Mouse (Mus musculus) spleen, adult 18-20 months (tissue): Measurements from ENCODE around the gene Sema4c.

Source experiments
- DNase-seq, 2 experiments: peaks; one replicate each; pipeline ENCODE4 v3.0.0; 2022; ENCODE audit warnings: mixed read lengths in 2 of 2

The Sema4c gene

DNA sequence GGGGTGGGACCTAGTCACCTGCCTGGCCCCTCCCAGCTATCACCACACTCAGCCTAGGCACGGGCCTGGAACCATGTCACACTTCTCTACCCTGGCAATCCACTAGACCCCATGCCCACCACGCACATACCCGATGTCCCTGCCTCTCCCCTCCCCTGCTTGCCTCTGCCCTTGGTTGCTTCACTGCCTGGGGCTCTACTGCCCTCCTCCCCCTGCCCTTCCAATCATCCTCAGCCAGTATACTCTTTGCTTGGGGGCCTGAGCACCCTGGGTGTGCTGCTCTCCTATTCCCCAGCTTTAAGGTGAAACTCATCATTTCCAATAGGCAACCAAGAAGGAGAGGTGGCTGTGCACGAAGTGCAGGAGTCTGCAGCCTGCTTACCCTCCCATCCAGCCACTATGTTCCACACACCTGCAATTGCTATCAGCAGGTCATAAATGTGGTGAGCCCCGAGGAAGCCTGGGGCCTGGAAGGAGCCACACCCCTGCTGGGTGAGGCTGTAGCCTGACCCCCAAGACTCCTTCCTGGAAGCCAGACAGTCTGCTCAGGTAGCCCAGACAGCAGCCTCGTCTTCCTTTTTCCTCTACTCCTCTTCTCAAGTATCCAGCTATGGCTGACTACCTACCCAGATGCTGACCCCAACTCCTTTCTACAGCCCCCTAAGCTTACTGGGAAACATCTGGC lies 19.0 kb upstream of the Sema4c start:
- DNase-seq = no peak

DNA sequence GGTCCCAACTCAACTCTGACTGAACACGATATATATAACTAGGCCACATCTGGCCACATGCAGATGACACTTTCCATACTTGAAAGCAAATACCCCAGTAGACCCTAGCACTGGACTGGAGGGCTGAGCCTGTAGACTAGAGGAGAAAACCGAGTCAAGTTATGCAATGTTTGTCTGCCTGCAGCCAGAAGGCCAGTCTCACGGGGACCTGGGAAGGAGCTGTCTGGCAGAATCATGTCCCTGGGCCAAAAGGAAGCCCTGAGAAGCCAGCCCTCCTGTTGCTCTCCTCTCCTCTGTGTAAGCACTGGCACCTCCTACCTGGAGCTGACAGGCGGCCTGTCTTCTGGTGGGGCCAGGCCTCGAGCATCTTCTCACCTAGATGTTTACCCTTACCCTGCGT lies 17.2 kb upstream of the Sema4c start:
- DNase-seq = no peak

DNA sequence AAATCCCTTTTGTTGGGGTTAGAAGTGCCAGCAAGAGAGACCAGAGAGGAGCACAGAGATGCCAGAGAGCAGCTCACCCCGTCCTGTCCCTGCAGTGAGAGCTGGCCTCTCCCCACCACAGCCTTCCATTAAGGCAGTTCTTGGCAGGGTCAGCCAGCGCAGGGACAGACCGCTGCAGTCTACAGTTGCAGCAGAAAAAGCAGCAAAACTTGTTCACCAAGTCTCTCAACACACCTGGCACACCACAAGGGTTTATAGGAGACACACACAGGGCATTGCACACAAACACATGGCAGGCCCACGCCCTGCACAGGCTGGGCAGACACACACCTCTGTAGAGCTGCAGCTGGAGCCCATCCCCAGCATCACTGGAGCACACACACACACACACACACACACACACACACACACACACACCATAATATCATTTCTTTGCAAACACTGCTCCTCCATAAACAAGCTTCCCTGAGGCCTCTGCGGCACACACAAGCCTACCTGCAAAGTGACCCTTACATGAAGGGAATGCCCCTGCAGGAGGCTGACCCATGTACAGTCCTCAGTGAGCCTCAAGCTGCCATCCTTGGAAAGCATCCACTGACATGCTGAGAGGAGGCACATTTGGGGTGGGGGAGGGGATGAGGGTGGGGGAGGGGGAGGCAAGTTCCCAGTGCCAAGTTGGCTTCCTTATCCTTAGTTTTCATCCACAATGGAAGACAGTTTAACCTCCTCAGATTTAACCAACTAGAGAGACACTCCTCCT lies 16.2 kb upstream of the Sema4c start:
- DNase-seq = no peak

DNA sequence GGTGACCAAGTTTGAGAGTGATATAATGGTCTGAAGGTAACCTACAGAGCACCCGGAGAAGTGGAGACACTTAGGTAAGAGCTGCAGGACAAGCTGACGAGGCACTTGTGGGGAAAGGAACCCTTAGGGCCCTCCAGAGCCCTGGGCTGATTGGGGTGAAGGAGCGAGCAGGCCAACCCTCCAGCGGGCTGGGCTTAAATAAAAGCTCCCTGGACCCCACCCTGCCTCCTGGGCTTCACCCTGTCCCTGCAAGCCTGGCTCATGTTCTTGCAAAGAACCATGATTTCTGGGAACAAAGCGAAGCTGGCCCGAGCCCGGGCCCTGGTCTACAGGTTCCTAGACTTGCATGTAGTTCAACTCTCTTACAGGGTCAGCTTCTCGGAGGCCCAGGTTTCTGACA lies 15.4 kb upstream of the Sema4c start:
- DNase-seq = no peak

- no peak for DNase-seq
Observed at GRCm38 (mm10) chr1:36572709-36573108, 14.6 kb upstream of the Sema4c start.

DNA sequence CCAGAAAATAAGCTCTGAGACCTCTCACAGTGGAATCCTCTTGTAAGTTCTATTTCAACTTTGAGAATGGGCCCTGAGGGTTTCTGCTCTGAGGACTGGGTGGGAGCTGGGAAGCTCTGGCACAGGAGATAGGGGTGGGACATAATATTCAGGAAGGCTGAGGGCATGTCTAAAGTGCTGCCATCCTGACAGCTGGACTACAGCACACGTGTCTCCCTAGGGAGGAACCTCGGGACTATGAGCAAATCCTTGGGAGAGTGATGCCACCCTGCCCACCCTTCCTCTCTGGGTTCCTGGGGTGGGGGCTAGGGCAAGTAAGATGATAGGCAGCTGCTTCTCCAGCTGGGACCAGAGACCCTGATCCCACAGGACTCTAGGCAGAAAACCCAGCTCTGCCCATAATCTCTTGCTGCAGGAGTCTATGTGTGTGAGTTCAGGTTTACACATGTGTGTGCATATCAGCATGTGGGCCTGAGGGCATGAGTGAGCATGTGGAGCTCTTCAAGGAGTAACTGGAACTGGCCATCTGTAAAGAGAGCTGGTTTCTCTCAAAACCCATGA lies 14.1 kb upstream of the Sema4c start:
- no peak for DNase-seq

GRCm38 (mm10) chr1:36571627-36572026 lies 13.5 kb upstream of the Sema4c start:
- no peak for DNase-seq

DNA sequence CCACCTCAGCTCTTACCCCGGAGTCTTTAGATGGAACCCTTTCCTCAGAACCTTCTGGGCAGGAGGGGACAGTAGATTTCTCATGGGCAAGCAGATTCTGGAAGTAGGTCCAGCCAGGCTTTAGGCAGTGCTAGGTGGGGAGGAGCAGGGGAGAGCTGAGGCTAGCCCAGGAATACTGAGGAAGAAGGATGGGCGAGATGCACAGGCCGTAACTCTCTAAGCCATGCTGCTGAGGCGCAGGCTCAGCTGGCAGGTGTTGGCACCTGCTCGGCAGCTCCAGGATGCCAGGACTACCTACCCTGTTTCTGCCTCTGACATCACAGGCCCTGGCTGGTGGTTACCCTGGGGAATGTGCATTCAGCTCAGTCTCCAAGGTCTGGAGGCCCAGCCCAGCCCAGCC lies 12.2 kb upstream of the Sema4c start:
- DNase-seq = no peak

DNA sequence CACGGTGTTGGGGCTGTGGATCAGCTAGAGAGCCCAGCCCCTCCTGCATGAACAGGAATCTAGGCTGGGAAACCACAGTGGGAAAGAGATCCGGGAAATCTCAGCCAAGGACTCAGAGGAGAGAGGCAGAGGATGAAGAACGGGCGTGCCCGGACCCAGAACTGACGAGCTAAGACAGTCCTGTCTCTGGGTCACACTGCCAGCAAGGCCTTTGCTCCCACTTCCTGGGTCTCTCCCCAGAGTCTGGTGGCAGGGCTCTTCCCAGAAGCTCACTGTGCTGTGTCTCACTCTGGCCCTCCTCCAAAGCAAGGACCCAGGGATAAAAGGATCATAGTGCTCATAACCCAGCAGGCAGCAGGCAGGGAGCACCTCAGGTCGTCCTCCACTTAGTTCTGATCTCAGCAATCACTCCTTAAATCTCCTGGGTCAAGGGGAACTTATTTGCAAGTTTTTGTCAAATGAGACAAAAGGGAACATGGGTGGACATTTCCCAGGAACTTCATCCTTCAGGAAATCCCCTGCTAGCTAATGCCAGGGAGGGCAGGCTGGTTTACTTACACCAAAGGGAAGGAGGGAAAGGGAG lies 11.6 kb upstream of the Sema4c start:
- no peak for DNase-seq

DNA sequence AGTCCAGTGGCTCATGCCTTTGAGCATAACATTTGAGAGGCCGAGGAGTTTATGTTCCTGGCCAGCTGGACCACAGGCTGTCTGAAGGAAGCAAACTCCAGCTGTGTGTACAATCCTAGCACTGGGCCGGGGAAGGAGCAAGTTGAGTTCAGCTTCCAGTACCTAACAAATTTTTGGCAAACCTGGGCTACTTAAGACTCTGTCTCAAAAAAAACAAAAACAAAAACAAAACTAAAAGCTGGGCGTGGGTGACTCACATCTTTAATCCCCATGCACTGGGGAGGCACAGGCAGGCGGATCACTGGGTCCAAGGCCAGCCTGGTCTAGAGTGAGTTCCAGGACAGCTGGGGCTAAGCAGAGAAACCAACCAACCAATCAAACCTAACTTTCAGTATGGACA lies 10.6 kb upstream of the Sema4c start:
- no peak for DNase-seq

- no peak for DNase-seq
Observed at GRCm38 (mm10) chr1:36567818-36568603, 9.9 kb upstream of the Sema4c start.

- no peak for DNase-seq
Observed at GRCm38 (mm10) chr1:36566425-36566824, 8.3 kb upstream of the Sema4c start.

- no peak for DNase-seq
Observed at GRCm38 (mm10) chr1:36564101-36564500, 6.0 kb upstream of the Sema4c start.

GRCm38 (mm10) chr1:36563632-36564031 lies 5.5 kb upstream of the Sema4c start:
- DNase-seq = no peak

DNA sequence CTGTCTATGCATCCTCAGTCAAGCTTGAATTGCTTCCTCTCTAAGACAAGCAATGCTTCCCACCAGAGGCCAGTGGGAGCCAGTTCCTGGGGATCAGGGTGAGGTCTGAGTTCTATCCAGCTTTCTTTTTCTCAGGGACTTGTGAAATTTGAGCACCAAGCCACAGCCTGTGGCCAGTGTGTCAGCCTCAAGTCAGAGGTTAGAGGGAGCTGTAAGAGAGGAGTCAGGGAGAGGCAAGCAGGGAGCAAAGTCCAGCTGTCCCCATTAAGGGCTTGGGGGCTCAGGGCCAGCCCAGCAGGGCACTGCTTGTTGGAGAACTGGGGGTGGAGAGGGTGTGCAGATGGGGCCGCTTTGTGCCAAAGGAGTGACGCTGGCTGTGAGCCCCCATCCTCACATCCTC lies 5.0 kb upstream of the Sema4c start:
- DNase-seq = no peak

DNA sequence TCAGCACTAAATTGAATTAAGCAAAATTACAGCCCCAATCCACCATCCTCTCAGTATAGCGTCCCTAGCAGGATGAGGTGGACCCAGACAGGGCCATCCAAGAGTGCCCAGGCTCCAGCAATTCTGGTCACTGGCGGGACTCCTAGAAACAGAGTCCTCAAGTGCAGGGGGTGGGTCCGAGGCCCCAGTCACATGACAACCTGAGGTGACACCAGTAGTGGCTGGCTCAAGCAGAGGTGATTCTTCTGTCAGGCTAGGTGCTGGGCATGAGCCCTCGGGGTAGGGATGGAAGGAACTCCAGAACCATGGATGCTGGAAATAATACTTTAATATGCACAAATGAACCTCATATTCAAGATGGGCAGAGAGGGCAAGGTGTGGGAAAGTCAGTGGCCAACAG lies 4.2 kb upstream of the Sema4c start:
- DNase-seq = no peak

DNA sequence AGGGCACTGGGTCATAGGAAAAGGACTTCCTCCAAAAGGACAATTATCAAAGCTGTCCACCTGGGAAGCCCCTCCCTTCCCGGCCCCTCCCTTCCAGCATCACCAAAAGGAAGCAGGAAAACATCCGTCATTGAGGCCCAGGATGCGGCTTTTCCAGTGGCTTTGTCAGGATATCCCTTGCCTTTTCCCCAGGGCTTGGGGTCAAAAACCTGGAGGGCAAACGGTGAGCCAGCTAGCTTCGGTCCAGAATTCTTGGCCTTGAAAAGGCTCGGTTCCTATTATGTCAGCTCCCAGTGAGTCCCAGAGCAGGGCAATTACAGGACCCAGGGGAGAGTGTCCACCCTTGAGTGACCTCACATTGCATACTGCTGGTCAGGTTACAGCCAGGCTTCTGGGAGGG lies 2.8 kb upstream of the Sema4c start:
- no peak for DNase-seq

DNA sequence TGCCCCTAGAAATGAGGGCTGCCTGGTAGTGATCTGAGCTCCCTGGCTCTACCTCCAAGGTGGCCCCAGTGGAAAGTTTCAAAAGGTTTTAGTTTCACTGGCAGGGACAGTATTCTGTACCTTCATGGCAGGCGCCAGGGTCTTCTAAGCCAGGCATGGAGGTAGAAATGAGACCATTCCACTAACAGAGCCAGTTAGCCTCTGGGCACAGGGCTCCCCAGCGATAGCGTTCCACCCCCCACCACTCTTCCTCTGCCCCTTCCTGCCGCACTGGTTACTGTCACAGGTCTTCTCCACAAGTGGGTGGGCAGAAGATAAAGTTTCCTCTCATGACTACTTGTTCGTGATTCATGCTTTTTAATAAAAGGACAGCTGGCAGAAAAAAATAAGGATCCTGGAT lies 1.7 kb upstream of the Sema4c start:
- DNase-seq = no peak

DNA sequence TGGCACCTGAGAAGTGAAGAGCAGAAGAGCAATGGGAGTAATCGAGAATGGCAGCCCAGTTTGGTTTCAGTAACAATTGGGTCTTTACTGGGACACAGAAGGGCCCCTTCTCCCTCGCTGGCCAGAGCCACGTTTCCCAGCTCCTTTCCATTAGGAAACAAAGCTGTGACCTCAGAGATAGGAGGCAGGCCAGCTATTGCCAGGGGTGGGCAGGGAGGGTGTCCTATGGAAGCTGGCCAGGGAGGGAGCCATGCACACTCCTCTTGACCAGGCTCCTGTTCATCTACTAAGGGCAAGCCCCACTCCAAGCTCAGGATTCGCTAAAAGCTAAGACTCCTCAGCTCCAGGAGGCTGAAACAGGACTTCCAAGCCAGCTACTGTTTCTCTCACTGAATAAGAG lies 1.1 kb upstream of the Sema4c start:
- DNase-seq = no peak

DNA sequence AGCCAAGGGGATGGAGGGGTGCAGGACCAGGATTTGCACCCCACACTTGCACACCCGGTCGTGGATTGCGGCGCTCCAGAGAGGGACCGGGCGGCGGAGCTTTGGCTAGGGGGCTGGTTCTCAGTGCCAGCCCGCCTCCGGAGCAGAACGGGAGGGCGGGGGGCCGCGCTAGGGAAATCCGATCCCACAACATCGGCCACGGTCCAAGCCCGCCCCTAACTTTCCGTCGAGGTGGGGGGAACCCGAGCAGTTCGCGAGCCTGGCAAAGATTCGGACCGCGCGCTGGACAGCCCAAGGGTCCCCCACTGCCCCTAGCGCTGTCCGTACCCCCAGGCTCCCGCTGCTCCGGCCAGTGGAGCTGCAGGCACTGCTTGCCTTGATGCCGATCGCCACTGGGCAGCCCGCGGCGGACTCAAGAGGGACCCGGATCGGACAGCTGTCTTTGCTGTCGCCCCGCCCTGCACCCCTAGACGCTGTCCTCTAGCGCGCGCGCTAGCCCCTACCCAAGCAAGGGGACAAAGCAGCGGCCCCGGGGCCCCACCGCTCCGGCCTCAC lies 615 bp downstream of the Sema4c start:
- DNase-seq = peak; percentile 34 to 48

DNA sequence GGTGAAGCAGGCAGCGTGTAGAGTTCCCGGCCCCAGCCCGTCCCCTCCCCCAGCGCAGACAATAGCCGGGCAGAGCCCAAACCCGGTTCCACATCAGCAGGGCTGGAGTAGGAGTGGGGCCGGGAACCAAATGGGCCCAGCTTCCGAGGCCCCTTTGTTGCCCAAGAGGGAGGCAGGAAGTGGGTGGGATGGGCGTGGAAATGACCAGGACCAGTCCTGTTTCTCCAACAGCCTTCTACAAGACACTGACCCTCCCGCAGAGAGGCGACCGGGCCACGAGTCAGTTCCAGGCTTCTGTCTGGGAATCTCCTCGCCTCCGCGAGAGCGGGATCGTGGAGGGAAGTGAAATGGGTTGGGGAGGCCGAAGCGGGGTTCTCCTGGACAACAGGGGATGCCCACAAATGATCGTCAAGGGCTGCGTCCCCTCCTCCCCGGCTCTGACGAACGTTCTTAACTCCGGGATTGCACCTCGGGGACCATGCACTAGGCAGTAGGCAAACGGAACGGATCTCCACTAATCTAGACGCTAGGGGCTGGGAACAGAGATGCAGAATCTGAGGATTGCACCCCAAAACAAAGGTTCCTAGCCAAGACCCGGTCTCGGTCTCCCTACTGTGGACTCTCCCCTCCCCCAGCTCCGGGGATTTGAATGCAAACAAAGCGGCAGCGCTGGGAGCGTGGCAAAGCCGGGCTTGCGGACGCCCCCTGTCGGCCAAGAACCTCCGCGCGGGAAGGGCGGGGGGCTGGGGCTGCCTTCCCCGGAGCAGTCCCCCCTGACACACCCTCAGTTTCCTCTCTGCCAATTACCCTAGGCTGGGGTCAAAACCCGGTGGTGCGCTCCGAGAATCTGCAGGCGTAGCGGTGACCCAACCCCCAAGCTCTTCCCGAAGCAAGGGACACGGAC lies 1.3 kb downstream of the Sema4c start:
- DNase-seq = peak; percentile 54 to 77
